Mouse (Mus musculus): ENCODE results near the gene Bcdin3d.

- TF ChIP-seq CTCF (conservative IDR thresholded peaks at IDR 0.05; ENCODE audit: low read length) = no peak
- no peak for TF ChIP-seq NANOG (IDR thresholded peaks at IDR 0.05; ENCODE audit: borderline replicate concordance, low read length)
- TF ChIP-seq POU5F1 (IDR thresholded peaks at IDR 0.05; ENCODE audit: borderline replicate concordance, low read length) = no peak
These were observed 51.4 kb downstream of the Bcdin3d start for GRCm38 (mm10) chr15:99423131-99423530.

All from E14TG2a.4 (cell line).